Mouse (Mus musculus) intestine, embryonic 16.5 days (tissue): ENCODE data around the gene Glis3. TPM values are rescaled to one million over a fixed set of nuclear protein-coding genes. Genes with fewer than 3 reads are reported as not detected.
A peak's percentile ranks its signal among the peaks of the same experiment; 100 is the strongest.

Experiments
- ATAC-seq: fragments of 200-750 bp; cut with Nextera tagmentation; 2 replicates; pipeline ENCODE4 v1.8.0; 2017; ENCODE audit warnings: moderate TSS enrichment, moderate library complexity
- H3K27ac ChIP-seq: fragments of 300-500 bp; sonication (generic); 2 replicates; pipeline ENCODE4 v1.5.1; 2014; ENCODE audit warnings: mild to moderate bottlenecking, low read length
- H3K27me3 ChIP-seq: fragments of 300-500 bp; sonication (generic); replicated peaks from 2 replicates; pipeline ENCODE4 v1.6.1; 2014; ENCODE audit warnings: low read length, control low read depth, mixed read lengths; ENCODE audit not compliant: control insufficient read depth, insufficient read depth
- H3K36me3 ChIP-seq: fragments of 300-500 bp; sonication (generic); 2 replicates; pipeline ENCODE4 v1.6.1; 2014; ENCODE audit warnings: low read length, control low read depth; ENCODE audit not compliant: control insufficient read depth, insufficient read depth
- H3K4me1 ChIP-seq: fragments of 300-500 bp; sonication (generic); 2 replicates; pipeline ENCODE4 v1.6.1; 2014; ENCODE audit warnings: low read length, control low read depth, mixed read lengths; ENCODE audit not compliant: control insufficient read depth, insufficient read depth
- H3K4me2 ChIP-seq: fragments of 300-500 bp; sonication (generic); 2 replicates; pipeline ENCODE4 v1.6.1; 2014; ENCODE audit warnings: low read depth, low read length, control low read depth
- H3K4me3 ChIP-seq: fragments of 300-500 bp; sonication (generic); 2 replicates; pipeline ENCODE4 v1.5.1; 2014; ENCODE audit warnings: mild to moderate bottlenecking, low read length
- H3K9ac ChIP-seq: fragments of 300-500 bp; sonication (generic); 2 replicates; pipeline ENCODE4 v1.6.1; 2014; ENCODE audit warnings: low read depth, low read length
- H3K9me3 ChIP-seq: fragments of 300-500 bp; sonication (generic); 2 replicates; pipeline ENCODE4 v1.6.1; 2016; ENCODE audit warnings: low read length, control low read depth; ENCODE audit not compliant: control insufficient read depth
- WGBS: fragments of 180-500 bp; shearing (Covaris S2); extraction: QIAGEN DNeasy Blood & Tissue Kit; methylation state at CpG from one replicate; pipeline ENCODE4 v1.1.7; 2014; 5-methylcytosine and 5-hydroxymethylcytosine counted together
- polyA plus RNA-seq: library from polyadenylated mRNA; unstranded; fragments of >200 nt; fragmentation: Nextera tagmentation; extraction: Ambion mirVana; gene quantifications from 2 replicates; pipeline ENCODE4 v1.2.1, GENCODE M21; 2015

Glis3 gene
- polyA plus RNA-seq, 1 experiment from 2014 or later, result 0.73 TPM

DNA sequence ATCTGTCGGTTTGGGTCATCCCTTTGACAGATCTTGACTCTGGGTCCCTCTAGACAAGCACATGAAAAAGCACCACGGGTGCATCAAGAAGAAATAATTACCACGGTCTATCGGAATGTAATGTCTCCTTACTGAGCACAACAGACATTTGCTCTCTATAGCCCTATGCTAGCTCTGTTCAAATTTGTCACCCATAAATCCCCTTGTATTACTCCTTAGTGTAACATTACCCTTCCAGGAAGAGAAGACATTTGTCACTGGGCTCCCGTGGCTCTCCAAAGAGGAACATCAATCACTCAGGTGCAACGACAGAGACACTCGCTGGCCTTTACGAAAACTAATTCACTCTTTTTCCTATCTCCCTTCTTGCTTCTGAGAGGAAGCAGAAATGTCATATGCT, 413.0 kb downstream of the Glis3 start:
- Histone ChIP-seq H3K4me1 (no peaks in the 10 kb centered on the region), H3K9ac (no peak overlapping the region), H3K27ac (no peak overlapping the region), H3K36me3 (no peaks in the 10 kb centered on the region), H3K27me3 (no peaks in the 10 kb centered on the region), H3K9me3 (no peaks in the 10 kb centered on the region), H3K4me2 (no peak overlapping the region), H3K4me3 (no peak overlapping the region)
- 72% methylated on average over 8 of the region's 8 CpGs for WGBS
- ATAC-seq, result no peak

DNA sequence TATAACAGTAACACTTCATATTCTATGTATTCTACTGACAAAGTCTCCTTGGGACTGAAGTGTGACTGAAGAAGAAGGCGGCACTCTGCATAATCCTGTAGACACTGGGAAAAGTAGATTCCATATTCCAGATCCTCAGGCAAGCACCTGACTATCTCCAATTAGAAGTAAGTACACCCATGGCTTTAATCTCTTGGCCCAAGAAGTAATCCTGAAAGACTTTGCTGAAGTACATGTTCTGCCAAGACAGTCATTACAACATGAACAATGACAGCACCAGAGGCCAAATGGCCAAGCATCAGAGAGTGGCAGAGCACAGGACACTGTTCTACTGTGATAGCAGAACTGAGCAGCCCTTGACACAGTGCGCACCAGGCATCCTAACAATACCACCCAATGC, 414.1 kb downstream of the Glis3 start:
- no peaks in the 10 kb centered on the region for H3K36me3 ChIP-seq
- no peak overlapping the region for H3K27ac ChIP-seq
- no peak for ATAC-seq
- no peak overlapping the region for H3K4me3 ChIP-seq
- H3K4me1 ChIP-seq, result no peaks in the 10 kb centered on the region
- H3K4me2 ChIP-seq, result no peak overlapping the region
- WGBS, result 84% methylated on average over 2 of the region's 2 CpGs
- no peak overlapping the region for H3K9ac ChIP-seq
- no peaks in the 10 kb centered on the region for H3K27me3 ChIP-seq
- no peaks in the 10 kb centered on the region for H3K9me3 ChIP-seq

DNA sequence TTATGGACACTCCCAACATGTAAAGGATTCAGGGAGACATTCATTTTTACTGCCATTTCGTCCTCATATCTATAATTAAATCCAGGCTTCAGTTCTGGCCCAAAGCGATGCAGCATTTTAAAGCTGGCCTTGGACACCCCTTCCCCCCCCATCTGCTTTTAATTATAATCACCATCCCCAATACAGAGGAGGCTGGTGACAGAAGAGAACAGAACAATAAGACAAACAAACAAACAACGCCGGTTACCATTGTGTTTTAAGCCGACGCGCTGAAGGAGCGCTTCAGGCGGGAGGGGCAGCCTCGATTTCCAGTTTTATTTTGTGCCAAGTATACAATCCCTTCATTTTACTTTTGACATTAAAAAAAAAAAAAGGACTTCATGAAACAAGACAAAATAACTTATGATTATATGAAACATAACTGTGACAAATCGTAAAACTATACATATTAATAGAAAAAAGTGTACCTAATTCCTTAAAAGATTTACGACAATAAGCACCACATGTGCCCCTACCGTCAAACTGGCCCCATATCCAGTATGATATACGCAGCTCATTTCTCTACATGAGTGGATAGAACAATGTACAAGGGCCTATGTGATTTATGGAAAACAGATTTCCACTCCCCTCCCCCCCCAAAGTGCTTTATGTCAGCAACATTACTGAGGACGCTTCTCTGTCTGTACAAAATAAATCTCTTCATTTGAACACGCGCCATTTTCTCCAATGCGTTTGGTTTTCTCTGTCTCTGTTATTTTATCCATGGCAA, 420.8 kb downstream of the Glis3 start:
- WGBS, result 86% methylated on average over 18 of the region's 18 CpGs
- Histone ChIP-seq H3K27me3 (no peaks in the 10 kb centered on the region), H3K9me3 (no peaks in the 10 kb centered on the region)

DNA sequence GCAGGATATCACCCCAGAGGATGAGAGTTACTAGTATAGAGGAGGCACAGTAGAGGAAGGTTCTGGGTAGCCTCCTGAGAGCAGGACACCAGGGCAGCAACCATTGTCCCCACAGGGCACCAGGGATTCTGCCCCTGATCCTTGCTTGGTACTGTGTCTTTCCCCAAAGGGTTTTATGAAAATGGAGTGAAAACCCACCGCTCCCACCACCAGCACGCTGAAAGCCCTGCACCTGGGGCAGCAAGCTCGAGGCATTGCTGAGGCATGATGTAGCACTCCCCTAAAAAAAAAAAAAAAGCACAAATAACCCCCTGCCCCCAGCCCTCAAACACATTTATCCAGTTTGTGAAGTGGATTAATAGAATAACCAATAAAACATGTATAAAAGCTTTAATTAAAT, 421.4 kb downstream of the Glis3 start:
- Histone ChIP-seq H3K36me3 (no peaks in the 10 kb centered on the region), H3K27ac (no peak overlapping the region), H3K4me1 (no peaks in the 10 kb centered on the region), H3K4me2 (no peak overlapping the region), H3K9me3 (no peaks in the 10 kb centered on the region), H3K27me3 (no peaks in the 10 kb centered on the region), H3K4me3 (no peak overlapping the region), H3K9ac (no peak overlapping the region)
- ATAC-seq, result no peak
- WGBS, result 81% methylated on average over 3 of the region's 3 CpGs

More for the DNA sequence above, 420.8 kb downstream of the Glis3 start:
- H3K9ac ChIP-seq, result no peak overlapping the region
- no peak overlapping the region for H3K4me2 ChIP-seq
- no peak overlapping the region for H3K4me3 ChIP-seq
- H3K4me1 ChIP-seq, result no peaks in the 10 kb centered on the region
- H3K36me3 ChIP-seq, result no peaks in the 10 kb centered on the region
- no peak for ATAC-seq
- H3K27ac ChIP-seq, result no peak overlapping the region

DNA sequence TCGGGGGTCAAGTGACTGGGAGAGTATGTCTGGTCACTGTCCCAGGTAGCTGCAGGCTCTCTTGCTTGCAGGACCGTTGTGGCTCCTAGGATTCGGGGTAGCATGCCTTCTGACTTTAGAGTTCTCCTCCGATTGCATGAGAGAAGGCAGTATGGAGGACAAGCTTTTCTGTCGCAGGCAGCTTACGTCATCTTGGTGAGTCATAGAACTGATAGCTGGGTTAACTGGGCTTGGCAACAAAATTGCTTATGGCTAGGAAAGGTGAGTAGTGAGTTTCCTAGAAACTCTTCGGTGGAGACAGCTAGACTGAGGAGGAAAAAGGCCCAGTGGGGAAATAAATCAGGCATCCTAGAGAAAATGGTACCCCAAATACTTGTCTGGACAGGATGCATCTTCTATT, 432.5 kb downstream of the Glis3 start:
- Histone ChIP-seq H3K9ac (no peak overlapping the region), H3K9me3 (no peaks in the 10 kb centered on the region), H3K4me2 (no peak overlapping the region), H3K27me3 (no peaks in the 10 kb centered on the region), H3K27ac (no peak overlapping the region), H3K4me3 (no peak overlapping the region), H3K36me3 (no peaks in the 10 kb centered on the region), H3K4me1 (no peaks in the 10 kb centered on the region)
- WGBS, result 75% methylated on average over 7 of the region's 7 CpGs
- ATAC-seq, result no peak

DNA sequence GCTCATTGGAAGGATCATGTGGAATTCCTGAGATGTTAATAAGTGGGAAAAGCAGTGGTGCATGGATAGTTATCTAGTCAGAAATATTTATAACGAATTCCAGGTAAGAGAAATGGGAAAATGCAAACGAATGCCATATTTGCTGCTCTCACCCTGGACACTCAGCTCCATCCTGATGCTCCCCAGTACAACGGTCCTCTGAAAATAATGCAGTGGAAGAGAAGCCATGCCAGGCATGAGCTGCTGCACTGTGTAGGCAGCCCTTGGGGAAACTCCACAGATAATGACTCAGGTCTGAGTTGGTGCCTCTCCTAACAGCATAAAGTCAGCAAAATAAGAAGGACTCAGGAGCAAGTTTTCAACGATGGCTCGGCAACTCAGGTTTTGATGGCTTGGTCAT, 433.7 kb downstream of the Glis3 start:
- no peaks in the 10 kb centered on the region for H3K36me3 ChIP-seq
- H3K4me2 ChIP-seq, result no peak overlapping the region
- H3K27me3 ChIP-seq, result no peaks in the 10 kb centered on the region
- H3K9me3 ChIP-seq, result no peaks in the 10 kb centered on the region
- ATAC-seq, result no peak
- no peaks in the 10 kb centered on the region for H3K4me1 ChIP-seq
- no peak overlapping the region for H3K4me3 ChIP-seq
- WGBS, result 89% methylated on average over 5 of the region's 5 CpGs
- H3K9ac ChIP-seq, result no peak overlapping the region
- H3K27ac ChIP-seq, result no peak overlapping the region

DNA sequence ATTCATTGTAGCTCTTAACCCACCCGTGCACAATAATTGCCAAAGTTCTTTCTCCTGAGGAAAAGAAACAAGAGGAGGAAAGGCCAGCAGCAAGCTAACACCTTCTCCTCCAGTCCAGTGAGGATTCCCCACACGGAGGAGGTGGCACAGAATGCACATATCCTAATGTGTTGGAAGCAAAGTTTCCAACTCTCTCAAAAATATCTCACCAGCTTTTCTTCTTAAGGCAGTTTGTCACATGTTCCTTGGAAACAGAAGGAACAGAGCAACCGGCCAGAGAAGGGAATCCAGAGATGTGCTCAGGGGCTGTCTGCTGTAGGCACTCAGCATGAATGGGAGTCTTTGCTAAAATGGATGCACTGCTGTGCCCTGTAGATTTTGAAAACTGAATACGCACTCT, 441.8 kb downstream of the Glis3 start:
- Histone ChIP-seq H3K27me3 (no peaks in the 10 kb centered on the region), H3K4me1 (no peaks in the 10 kb centered on the region), H3K4me3 (no peak overlapping the region), H3K27ac (no peak overlapping the region), H3K36me3 (no peaks in the 10 kb centered on the region), H3K9me3 (no peaks in the 10 kb centered on the region), H3K9ac (no peak overlapping the region), H3K4me2 (no peak overlapping the region)
- WGBS, result 79% methylated on average over 4 of the region's 4 CpGs
- no peak for ATAC-seq

DNA sequence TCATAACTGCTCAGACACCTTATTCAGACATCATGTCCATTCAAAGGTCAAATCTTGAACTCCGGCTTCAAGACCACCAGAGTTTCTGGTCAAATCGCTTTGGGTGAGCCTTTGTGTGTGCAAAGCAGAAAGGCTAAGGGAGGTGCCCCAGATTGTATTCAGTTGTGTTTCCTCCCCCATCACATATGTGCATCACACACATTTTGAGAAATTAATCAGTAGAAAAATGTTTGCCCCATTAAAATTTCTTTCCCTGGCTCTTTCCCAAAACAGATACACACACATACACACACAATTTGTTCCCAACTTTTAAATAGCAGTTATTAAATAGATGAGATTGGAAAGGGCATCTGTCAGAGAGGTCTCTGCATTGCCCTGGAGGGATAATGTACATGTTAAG, 442.3 kb downstream of the Glis3 start:
- Histone ChIP-seq H3K9ac (no peak overlapping the region), H3K27ac (no peak overlapping the region), H3K4me2 (no peak overlapping the region), H3K9me3 (no peaks in the 10 kb centered on the region), H3K27me3 (no peaks in the 10 kb centered on the region), H3K36me3 (no peaks in the 10 kb centered on the region), H3K4me1 (no peaks in the 10 kb centered on the region), H3K4me3 (no peak overlapping the region)
- ATAC-seq, result no peak
- 97% methylated on average over 2 of the region's 2 CpGs for WGBS

DNA sequence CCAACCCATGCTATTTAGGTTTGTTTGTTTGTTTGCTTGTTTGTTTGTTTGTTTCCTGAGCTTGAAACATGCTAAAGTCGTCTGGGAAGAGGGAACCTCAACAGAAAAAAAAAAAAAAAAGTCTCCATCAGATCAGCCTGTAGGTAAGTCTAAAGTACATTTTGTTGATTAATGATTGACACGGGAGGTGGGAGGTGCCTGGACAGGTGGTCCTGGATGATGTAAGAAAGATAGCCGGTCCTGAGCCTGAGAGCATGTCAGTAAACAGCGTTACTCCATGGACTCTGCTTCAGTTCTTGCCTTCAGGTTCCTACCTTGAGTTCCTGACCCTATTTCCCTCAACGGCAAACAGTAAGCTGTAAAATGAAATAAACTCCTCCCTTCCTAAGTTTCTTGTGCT, 444.3 kb downstream of the Glis3 start:
- ATAC-seq, result peak; percentile 81
- Histone ChIP-seq H3K9ac (no peak overlapping the region), H3K27me3 (no peaks in the 10 kb centered on the region), H3K27ac (no peak overlapping the region), H3K4me2 (no peak overlapping the region), H3K4me3 (no peak overlapping the region), H3K4me1 (no peaks in the 10 kb centered on the region), H3K9me3 (no peaks in the 10 kb centered on the region), H3K36me3 (no peaks in the 10 kb centered on the region)
- 60% methylated on average over 5 of the region's 5 CpGs for WGBS

DNA sequence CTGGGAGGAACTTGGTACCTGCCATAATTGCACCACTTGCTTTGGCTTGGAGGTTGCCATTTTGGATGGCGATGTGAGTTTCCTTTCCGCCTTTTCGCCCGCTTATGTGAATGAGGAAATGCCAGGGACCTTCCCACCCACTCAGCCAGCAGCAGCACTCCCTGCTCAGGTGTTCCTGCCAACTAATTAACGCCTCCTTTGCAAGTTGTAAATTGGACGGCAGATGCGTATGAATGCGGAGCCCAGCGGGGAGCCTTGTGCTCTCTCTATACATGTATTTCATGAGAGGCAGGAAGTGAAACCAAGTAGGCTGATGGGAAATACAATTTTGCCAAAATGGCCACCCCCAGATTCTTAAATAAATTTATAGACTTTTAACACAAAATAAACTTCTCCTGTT, 444.8 kb downstream of the Glis3 start:
- no peak overlapping the region for H3K27ac ChIP-seq
- 94% methylated on average over 9 of the region's 9 CpGs for WGBS
- H3K36me3 ChIP-seq, result no peaks in the 10 kb centered on the region
- no peak overlapping the region for H3K4me3 ChIP-seq
- H3K4me1 ChIP-seq, result no peaks in the 10 kb centered on the region
- ATAC-seq, result no peak
- H3K9me3 ChIP-seq, result no peaks in the 10 kb centered on the region
- H3K9ac ChIP-seq, result no peak overlapping the region
- no peaks in the 10 kb centered on the region for H3K27me3 ChIP-seq
- no peak overlapping the region for H3K4me2 ChIP-seq
